Mouse (Mus musculus): ENCODE measurements around the gene Gpr88. TPM values are rescaled to one million over a fixed set of nuclear protein-coding genes. Genes with fewer than 3 reads are reported as not detected.

The Gpr88 gene
- polyA plus RNA-seq, 1 experiment from 2014 or later, result 1.8 TPM

DNA sequence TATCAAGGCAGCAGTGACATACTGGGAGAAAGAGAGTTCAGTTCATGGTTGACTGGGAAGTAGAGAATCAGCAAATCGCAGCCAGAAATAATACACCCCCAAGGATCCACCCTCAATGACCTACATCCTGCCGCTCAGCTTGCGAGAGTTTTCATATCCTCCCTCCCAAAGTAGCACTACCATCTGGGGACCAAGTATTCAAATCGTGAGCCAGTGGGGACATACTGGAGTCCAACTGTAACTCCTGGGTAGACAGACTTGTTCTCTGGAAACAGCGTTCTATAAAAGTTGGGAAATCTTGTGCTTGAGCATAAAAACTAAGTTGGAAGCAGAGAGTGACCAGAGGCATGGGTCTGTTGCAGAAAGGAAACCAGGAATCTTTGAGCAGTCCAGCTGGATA, 20.5 kb downstream of the Gpr88 start:
- no peak overlapping the region for H3K4me2 ChIP-seq (ENCODE audit: low read length)
- H3K9me3 ChIP-seq (ENCODE audit: control insufficient read depth, low read length), result no peaks in the 10 kb centered on the region
- H3K36me3 ChIP-seq (ENCODE audit: control insufficient read depth, insufficient read depth, low read length), result no peaks in the 10 kb centered on the region
- no peak overlapping the region for H3K27ac ChIP-seq (replicated peaks; ENCODE audit: low read depth, low read length)
- WGBS, result 90% methylated on average over 5 of the region's 5 CpGs
- H3K27me3 ChIP-seq (ENCODE audit: control insufficient read depth, insufficient read depth, low read length), result no peaks in the 10 kb centered on the region
- H3K4me3 ChIP-seq (replicated peaks; ENCODE audit: low read depth, low read length), result no peak overlapping the region
- peaks cover 11% of the 10 kb centered on the region for H3K4me1 ChIP-seq (ENCODE audit: control insufficient read depth, insufficient read depth, low read length)
- H3K9ac ChIP-seq (replicated peaks; ENCODE audit: low read length), result no peak overlapping the region
- DNase-seq (no peak), ATAC-seq (ENCODE audit: low FRiP score, low TSS enrichment) (no peak)

DNA sequence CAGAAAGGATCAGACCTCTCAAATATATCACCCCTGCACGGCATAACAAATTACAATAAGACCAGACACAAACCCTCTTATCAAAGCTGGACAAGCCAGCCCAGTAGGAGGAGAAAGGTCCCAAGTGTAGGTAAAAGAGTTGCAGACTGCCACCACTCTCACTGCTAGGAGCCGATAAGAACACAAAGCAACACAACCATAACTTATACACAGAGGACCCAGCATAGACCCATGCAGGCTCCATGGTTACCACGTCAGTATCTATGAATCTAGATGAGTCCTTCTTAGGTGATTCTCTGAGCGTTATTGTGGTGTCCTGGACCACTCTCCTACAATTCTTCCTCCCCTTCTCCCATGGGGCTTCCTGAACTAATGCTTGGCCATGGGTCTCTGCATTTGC, 24.0 kb downstream of the Gpr88 start:
- H3K4me2 ChIP-seq (ENCODE audit: low read length), result no peak overlapping the region
- no peaks in the 10 kb centered on the region for H3K36me3 ChIP-seq (ENCODE audit: control insufficient read depth, insufficient read depth, low read length)
- H3K27ac ChIP-seq (replicated peaks; ENCODE audit: low read depth, low read length), result no peak overlapping the region
- 73% methylated on average over 4 of the region's 4 CpGs for WGBS
- H3K9ac ChIP-seq (replicated peaks; ENCODE audit: low read length), result no peak overlapping the region
- no peak overlapping the region for H3K4me3 ChIP-seq (replicated peaks; ENCODE audit: low read depth, low read length)
- no peak for ATAC-seq (ENCODE audit: low FRiP score, low TSS enrichment)
- peaks cover 11% of the 10 kb centered on the region for H3K4me1 ChIP-seq (ENCODE audit: control insufficient read depth, insufficient read depth, low read length)
- H3K27me3 ChIP-seq (ENCODE audit: control insufficient read depth, insufficient read depth, low read length), result no peaks in the 10 kb centered on the region
- DNase-seq, result no peak
- H3K9me3 ChIP-seq (ENCODE audit: control insufficient read depth, low read length), result no peaks in the 10 kb centered on the region

DNA sequence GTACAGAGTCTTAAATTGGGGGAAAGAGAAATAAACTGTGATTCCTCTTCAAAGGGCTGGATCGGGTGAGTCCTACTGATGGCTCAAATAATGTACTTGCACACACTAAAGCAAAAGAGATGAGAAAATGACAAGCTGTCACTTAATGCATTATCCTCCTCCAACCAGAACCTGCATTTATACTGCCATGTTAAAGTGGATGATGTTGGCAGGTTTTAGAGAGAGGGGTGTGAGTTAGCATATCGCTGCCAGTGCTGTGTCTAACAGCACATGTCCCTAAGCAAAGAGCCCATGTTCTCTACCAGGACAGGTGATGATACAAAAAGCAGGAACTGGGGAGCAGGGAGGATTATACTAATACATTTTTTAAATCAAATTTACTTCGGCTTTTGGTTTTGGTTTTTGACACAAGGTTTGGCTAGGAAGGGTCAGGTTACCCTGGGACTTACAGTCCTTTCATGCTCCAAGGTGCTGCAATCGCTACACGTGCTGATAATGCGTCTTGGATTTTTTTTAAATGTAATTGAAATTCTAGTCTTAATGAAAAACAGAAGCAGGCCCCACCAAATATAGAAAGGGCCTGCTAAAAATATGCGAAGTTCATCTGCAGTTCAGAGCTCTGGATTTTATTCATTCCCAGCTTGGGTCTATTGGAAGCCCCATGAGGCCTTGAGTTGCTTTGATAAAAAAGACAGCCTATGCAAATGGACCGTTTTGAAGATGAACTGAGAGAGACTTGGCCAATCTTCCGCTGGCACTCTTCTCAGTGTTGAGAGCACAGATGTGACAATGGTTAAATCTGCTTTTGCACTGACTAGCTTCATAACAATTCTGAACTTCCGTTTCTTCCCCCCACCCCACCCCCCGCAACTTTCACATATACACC, 24.7 kb downstream of the Gpr88 start:
- WGBS, result 38% methylated on average over 11 of the region's 11 CpGs
- DNase-seq, result peak; percentile 48
- H3K4me1 ChIP-seq (ENCODE audit: control insufficient read depth, insufficient read depth, low read length), result peaks cover 11% of the 10 kb centered on the region

GRCm38 (mm10) chr3:116227383-116227782, 25.9 kb downstream of the Gpr88 start:
- Histone ChIP-seq H3K9ac (replicated peaks; ENCODE audit: low read length) (no peak overlapping the region), H3K4me2 (ENCODE audit: low read length) (no peak overlapping the region), H3K27me3 (ENCODE audit: control insufficient read depth, insufficient read depth, low read length) (no peaks in the 10 kb centered on the region), H3K4me3 (replicated peaks; ENCODE audit: low read depth, low read length) (no peak overlapping the region), H3K36me3 (ENCODE audit: control insufficient read depth, insufficient read depth, low read length) (no peaks in the 10 kb centered on the region), H3K4me1 (ENCODE audit: control insufficient read depth, insufficient read depth, low read length) (peaks cover 18% of the 10 kb centered on the region), H3K9me3 (ENCODE audit: control insufficient read depth, low read length) (no peaks in the 10 kb centered on the region), H3K27ac (replicated peaks; ENCODE audit: low read depth, low read length) (no peak overlapping the region)
- ATAC-seq (ENCODE audit: low FRiP score, low TSS enrichment) (no peak), DNase-seq (no peak)
- 86% methylated on average over 5 of the region's 5 CpGs for WGBS

More for the DNA sequence above, 24.7 kb downstream of the Gpr88 start:
- no peak overlapping the region for H3K4me2 ChIP-seq (ENCODE audit: low read length)
- no peaks in the 10 kb centered on the region for H3K27me3 ChIP-seq (ENCODE audit: control insufficient read depth, insufficient read depth, low read length)
- ATAC-seq (ENCODE audit: low FRiP score, low TSS enrichment), result no peak
- no peaks in the 10 kb centered on the region for H3K36me3 ChIP-seq (ENCODE audit: control insufficient read depth, insufficient read depth, low read length)
- H3K9ac ChIP-seq (replicated peaks; ENCODE audit: low read length), result no peak overlapping the region
- H3K27ac ChIP-seq (replicated peaks; ENCODE audit: low read depth, low read length), result 0 out of 2 replicates have a peak overlapping the region, but pooled peaks have one; percentile 37
- H3K9me3 ChIP-seq (ENCODE audit: control insufficient read depth, low read length), result no peaks in the 10 kb centered on the region
- no peak overlapping the region for H3K4me3 ChIP-seq (replicated peaks; ENCODE audit: low read depth, low read length)

GRCm38 (mm10) chr3:116226915-116227314, 26.4 kb downstream of the Gpr88 start:
- H3K4me1 ChIP-seq (ENCODE audit: control insufficient read depth, insufficient read depth, low read length), result peaks cover 21% of the 10 kb centered on the region
- H3K4me2 ChIP-seq (ENCODE audit: low read length), result no peak overlapping the region
- H3K27me3 ChIP-seq (ENCODE audit: control insufficient read depth, insufficient read depth, low read length), result no peaks in the 10 kb centered on the region
- ATAC-seq (ENCODE audit: low FRiP score, low TSS enrichment) (no peak), DNase-seq (no peak)
- no peaks in the 10 kb centered on the region for H3K36me3 ChIP-seq (ENCODE audit: control insufficient read depth, insufficient read depth, low read length)
- no peaks in the 10 kb centered on the region for H3K9me3 ChIP-seq (ENCODE audit: control insufficient read depth, low read length)
- no peak overlapping the region for H3K27ac ChIP-seq (replicated peaks; ENCODE audit: low read depth, low read length)
- 94% methylated on average over 6 of the region's 6 CpGs for WGBS
- no peak overlapping the region for H3K9ac ChIP-seq (replicated peaks; ENCODE audit: low read length)
- no peak overlapping the region for H3K4me3 ChIP-seq (replicated peaks; ENCODE audit: low read depth, low read length)

DNA sequence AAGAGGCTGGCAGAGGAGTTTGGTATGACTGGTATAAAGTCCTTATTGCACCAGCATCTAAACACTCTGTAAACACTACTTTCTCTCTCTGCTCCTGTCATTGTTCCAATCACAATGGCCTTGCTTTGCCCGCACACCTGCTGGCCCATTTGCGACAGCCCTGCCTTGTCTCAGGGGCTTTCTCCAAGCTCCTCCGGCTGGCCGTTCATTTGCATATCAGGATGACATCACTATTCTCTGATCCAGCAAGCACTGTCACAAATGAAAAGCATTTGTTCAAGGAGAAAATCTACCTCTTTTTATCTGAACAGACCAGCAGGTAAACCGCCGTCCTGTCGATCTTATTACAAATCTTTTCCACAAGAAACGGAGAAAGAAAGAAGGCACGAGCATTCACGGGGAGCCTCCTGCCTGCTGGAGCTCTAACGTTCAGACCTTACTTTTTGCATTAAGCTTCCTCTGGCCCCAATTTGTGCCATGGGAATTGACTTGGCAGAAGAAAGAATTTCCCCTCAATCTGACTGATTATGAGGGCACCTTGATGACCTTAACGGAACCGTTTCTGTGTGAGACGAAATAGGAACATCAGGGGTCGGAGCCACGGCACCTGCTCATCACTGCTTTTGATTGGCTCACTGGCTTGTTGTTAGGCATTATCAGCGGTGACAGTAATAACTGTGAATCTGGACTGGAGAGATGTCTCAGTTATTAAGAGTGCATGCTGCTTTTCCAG, 30.6 kb downstream of the Gpr88 start:
- Histone ChIP-seq H3K27me3 (ENCODE audit: control insufficient read depth, insufficient read depth, low read length) (no peaks in the 10 kb centered on the region), H3K4me2 (ENCODE audit: low read length) (peak overlapping the region; percentile 53), H3K4me1 (ENCODE audit: control insufficient read depth, insufficient read depth, low read length) (peaks cover 10% of the 10 kb centered on the region), H3K36me3 (ENCODE audit: control insufficient read depth, insufficient read depth, low read length) (no peaks in the 10 kb centered on the region), H3K27ac (replicated peaks; ENCODE audit: low read depth, low read length) (no peak overlapping the region), H3K9me3 (ENCODE audit: control insufficient read depth, low read length) (no peaks in the 10 kb centered on the region), H3K9ac (replicated peaks; ENCODE audit: low read length) (peak overlapping the region; percentile 38; the same call in 1 of the 2 replicates), H3K4me3 (replicated peaks; ENCODE audit: low read depth, low read length) (peak overlapping the region; percentile 31)
- ATAC-seq (ENCODE audit: low FRiP score, low TSS enrichment), result peak; percentile 66
- WGBS, result 13% methylated on average over 17 of the region's 17 CpGs
- peak; percentile 64 for DNase-seq

DNA sequence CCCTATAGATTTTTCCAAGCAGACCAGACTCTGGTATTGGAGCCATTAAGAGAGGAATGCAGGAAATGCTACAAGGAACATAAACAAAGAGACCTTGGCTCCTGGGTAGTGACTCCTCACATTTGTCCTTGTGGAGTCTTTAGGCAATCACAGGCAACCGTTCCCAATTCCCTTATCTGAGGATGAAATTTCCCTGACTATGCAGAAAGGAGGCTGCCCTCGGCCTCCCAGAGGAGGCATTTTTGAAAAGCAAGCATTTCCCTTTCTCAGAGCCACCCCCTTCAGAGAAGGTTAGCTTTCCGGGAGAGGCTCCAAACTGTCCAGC, 31.7 kb downstream of the Gpr88 start:
- no peaks in the 10 kb centered on the region for H3K36me3 ChIP-seq (ENCODE audit: control insufficient read depth, insufficient read depth, low read length)
- no peaks in the 10 kb centered on the region for H3K9me3 ChIP-seq (ENCODE audit: control insufficient read depth, low read length)
- no peak overlapping the region for H3K4me2 ChIP-seq (ENCODE audit: low read length)
- H3K27me3 ChIP-seq (ENCODE audit: control insufficient read depth, insufficient read depth, low read length), result no peaks in the 10 kb centered on the region
- H3K9ac ChIP-seq (replicated peaks; ENCODE audit: low read length), result no peak overlapping the region
- H3K27ac ChIP-seq (replicated peaks; ENCODE audit: low read depth, low read length), result no peak overlapping the region
- DNase-seq (no peak), ATAC-seq (ENCODE audit: low FRiP score, low TSS enrichment) (no peak)
- 30% methylated on average over 3 of the region's 3 CpGs for WGBS
- peaks cover 10% of the 10 kb centered on the region for H3K4me1 ChIP-seq (ENCODE audit: control insufficient read depth, insufficient read depth, low read length)
- no peak overlapping the region for H3K4me3 ChIP-seq (replicated peaks; ENCODE audit: low read depth, low read length)

GRCm38 (mm10) chr3:116220980-116221685, 32.2 kb downstream of the Gpr88 start:
- 85% methylated on average over 6 of the region's 6 CpGs for WGBS
- Histone ChIP-seq H3K27me3 (ENCODE audit: control insufficient read depth, insufficient read depth, low read length) (no peaks in the 10 kb centered on the region), H3K9ac (replicated peaks; ENCODE audit: low read length) (no peak overlapping the region), H3K9me3 (ENCODE audit: control insufficient read depth, low read length) (no peaks in the 10 kb centered on the region), H3K36me3 (ENCODE audit: control insufficient read depth, insufficient read depth, low read length) (no peaks in the 10 kb centered on the region), H3K27ac (replicated peaks; ENCODE audit: low read depth, low read length) (no peak overlapping the region), H3K4me2 (ENCODE audit: low read length) (no peak overlapping the region), H3K4me1 (ENCODE audit: control insufficient read depth, insufficient read depth, low read length) (peaks cover 10% of the 10 kb centered on the region), H3K4me3 (replicated peaks; ENCODE audit: low read depth, low read length) (no peak overlapping the region)
- no peak for ATAC-seq (ENCODE audit: low FRiP score, low TSS enrichment)
- no peak for DNase-seq

Data from midbrain, embryonic 14.5 days (tissue).